Mouse (Mus musculus) embryo, embryonic 11 days (tissue): ENCODE results near the gene Slfn3.
"Not testable (repeated sequence)": the region's sequence is repeated elsewhere in the genome, so short reads cannot be mapped to it uniquely, and the experiment has no call there.

Source experiments
- DNase-seq: peaks from one replicate; pipeline ENCODE4 v3.0.0-alpha.2; 2015

Slfn3 gene

DNA sequence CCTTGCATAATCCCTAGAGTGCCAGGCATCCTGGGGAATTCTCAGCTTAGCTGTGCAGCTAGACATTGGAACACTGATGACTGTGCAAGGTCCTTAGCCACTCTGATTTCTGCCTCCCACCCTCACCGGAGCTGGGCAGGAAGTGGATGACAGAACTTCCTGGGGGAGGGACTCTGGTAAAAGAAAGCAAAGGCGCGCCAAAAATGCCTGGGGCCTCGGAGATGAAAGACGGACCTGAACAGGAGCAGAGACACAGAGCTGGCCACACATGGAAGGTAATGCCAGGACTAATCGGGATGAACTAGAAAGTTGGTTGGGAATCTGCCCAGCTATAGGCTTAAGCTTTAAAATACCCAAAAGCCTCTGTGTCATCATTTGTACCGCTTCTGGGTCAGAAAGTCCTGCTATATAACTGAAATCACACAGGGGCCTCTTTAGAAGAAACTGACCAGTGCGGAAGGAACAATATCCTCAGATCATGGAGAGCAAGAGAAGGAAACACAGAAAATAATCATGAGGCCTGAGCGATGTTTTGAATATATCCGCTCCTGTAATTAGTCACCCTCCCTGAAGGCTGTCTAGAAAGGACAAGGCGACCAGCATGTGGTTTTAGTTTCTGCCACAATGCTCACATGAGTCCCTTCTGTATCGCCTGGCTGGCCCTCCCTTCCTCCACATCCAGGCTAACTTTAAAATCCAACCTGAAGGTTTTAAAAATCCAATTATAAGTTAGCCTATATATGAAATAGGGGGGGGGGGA lies at the start of gene Slfn3:
Slfn3 (plus strand) TSS at position 197 of the 760 bp plus-strand sequence.
- peak; percentile 11 for DNase-seq

DNA sequence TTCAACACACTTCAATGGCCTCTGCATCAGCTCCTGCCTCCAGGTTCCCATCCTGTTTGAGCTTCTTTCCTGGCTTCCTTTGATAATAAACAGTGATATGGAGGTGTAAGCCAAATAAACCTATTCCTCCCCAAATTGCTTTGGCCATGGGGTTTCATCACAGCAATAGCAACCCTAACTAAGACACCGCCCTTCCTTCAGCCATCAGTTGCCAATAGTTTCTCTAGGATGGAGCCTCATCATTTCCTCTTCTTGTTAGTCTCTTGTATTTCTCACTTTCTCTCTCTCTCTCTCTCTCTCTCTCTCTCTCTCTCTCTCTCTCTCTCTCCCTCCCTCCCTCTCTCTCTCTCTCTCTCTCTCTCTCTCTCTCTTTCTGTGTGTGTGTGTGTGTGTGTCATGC lies 42.2 kb upstream of the Slfn3 start:
- not testable (repeated sequence) for DNase-seq

GRCm38 (mm10) chr11:83174948-83175539 lies 16.1 kb upstream of the Slfn3 start, which contains the start of gene Slfn4:
Gene Slfn4, plus strand, starts transcription at chr11:83175186.
- DNase-seq: no peak

GRCm38 (mm10) chr11:83192001-83192400 lies 871 bp downstream of the Slfn3 start:
- DNase-seq: peak; percentile 56

DNA sequence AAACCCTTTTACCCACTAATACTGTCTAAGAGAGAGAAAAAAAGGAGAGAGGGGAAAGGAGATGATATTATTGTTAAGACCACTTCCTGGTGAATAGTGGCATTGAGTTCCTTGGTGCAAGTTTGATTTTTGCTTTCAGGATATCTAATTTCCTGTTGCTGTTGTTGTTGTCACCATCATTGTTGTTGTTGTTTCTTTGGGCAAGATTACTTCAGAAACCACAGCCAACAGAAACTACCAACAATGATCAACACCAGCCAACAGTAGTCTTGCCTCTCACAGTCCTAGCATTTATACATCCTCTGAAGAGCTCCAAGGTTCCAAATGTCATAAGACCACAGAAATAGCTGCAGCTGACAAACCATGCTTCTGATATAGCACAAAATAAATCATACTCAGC lies 13.9 kb downstream of the Slfn3 start:
- no peak for DNase-seq

- no peak for DNase-seq
Measured at GRCm38 (mm10) chr11:83216119-83216518, 25.0 kb downstream of the Slfn3 start.

- no peak for DNase-seq
Measured at GRCm38 (mm10) chr11:83221328-83221877, 30.3 kb downstream of the Slfn3 start.

- DNase-seq: no peak
Measured at GRCm38 (mm10) chr11:83223367-83223766, 32.2 kb downstream of the Slfn3 start.

DNA sequence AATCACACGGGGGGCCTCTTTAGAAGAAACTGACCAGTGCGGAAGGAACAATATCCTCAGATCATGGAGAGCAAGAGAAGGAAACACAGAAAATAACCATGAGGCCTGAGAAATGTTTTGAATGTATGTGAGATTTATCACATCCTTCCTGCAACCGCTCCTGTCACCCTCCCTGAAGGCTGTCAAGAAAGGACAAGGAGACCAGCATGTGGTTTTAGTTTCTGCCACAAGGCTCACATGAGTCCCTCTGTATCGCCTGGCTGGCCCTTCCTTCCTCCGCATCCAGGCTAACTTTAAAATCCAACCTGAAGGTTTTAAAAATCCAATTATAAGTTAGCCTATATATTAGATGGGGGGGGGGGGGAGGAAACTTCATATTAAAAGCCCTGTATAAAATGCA lies 32.7 kb downstream of the Slfn3 start:
- DNase-seq: not testable (repeated sequence)

DNA sequence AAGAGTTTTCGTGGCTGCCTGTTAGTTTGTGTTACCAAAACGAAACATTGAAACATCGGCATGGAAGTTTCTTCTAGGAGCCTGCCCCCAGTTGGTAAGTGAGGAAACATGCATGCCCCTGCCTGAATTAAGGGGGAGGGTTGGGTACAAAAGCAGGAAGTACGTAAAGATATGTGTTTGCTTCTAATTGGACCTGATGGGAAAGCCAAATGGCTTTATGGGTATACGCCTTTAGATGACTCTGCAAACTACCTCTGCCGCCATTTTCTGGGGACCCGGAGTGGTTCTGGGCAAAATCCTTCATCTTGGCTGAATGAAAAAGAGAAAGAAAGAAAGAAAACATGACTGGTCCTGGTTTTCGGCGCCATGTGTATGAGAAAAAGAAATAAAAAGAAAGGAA lies 33.1 kb downstream of the Slfn3 start:
- DNase-seq: no peak

- no peak for DNase-seq
Measured at GRCm38 (mm10) chr11:83224750-83225149, 33.6 kb downstream of the Slfn3 start.

DNA sequence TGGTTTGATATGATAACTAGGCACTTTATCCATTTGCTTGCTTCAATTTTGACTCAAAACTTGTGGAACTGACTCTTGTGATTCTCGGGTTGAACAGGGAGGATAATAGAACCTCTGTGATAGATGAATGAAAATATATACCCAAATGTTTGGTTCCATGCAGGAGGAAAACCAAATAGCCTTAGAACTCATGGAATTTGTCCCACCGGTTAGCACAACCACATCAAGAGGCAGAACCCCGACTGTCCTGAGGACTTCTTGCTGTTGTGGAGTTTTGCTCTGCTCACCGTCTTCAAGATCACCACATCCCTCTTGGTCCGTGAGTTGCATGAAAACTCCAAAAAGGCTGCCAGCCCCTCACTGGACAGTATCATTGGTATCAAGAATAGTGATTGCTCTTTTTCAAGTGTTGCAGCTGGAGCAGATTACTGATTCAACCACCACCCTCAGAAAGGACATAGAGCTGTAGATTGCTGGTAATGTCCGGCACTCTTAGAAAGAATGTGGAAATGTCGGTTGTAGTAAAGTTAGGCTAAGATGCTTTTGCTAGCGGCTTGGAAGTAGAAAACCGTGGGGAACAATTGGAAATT lies 34.3 kb downstream of the Slfn3 start:
- no peak for DNase-seq

DNA sequence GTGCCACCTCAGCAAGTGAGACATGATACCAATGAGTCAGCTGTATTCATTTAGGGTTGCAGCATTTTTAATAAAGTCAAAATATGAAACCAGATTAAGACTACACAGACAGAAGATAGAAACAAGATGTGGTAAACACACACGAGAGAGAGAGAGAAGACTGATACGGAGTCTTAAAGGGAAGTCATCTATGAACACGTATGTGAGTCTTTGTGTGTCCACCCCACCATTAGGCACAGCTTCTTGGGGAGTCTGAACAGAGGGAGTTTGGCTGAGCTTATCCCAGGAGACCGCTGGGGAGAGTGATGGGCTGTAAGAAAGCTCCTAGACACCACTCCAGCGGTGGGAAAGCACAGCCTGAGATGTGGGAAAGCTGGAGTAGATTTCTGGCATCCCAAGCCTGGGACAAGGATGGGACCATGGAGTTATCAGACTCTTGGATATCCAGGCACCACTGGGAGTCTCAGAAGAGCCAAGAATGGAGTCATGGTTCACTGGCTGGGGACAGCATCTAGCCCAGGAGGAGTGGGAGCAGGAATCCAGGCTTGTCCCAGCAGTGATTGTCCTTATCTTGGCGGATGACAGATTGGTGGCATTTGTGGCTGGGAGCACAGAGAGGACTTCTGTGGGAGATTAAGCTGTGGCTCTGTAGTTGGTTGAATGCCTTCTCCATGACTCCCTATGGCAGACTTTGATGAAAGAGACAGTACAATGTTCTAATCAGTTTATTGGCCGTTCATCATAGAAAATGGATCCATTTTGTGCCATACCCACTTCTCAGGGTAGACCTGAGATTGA lies 37.0 kb downstream of the Slfn3 start:
- DNase-seq: no peak

DNA sequence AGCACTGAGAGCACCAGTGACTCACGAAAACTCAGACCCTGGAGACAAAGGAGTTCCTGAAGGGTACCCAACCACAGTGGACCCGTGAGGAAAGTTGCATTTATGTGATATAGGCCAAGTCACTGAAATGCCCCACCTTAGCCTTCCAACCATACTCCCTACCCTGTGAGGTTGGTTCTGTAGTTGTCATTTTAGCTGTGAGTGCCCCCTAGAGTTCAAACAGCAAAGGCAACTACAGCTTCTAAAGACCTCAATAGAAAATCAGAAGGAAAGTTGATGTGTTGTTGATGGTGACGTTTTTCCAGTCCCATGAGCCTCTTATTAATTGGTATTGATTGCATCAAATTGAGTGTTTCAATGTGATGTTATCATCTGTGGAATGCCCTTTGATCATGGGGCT lies 39.8 kb downstream of the Slfn3 start:
- DNase-seq: peak; percentile 7

DNA sequence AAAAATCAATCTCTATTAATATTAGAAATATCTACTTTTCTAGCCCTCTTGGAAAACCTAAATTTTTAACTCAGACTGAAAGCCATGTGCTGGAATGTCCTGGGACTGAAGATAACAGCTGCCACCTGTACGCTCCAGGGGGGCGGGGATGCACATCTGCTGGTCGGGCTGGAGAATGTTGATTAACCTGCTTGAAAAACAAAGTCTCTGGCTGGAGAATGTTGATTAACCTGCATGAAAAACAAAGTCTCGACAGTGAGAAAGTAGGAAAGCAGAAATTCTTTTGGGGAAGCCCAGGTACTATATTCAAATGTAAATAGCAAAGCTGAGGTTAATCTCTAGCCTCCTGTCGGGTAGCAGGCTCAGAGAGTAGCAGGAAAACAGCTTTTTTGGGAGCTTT lies 42.5 kb downstream of the Slfn3 start:
- DNase-seq: peak; percentile 9

DNA sequence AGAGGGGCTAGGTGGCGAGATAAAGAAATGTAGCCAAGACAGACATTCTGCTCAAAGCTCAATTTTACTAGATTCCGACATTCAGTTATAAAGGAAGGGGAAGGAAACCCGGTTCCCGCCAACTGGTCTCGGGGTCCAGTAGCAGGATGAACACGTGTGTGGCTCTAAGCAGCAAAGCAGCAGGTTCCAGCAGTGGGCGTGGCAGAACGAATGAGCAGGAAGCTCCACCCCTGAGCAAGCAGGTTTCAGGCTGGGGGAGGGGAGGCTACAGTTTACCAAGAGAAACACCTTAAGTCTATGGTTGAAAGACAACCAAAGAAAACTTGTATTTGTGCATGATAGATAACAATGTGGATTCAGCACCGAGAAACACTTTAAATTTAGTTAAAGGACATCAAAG lies 46.3 kb downstream of the Slfn3 start:
- not testable (repeated sequence) for DNase-seq

DNA sequence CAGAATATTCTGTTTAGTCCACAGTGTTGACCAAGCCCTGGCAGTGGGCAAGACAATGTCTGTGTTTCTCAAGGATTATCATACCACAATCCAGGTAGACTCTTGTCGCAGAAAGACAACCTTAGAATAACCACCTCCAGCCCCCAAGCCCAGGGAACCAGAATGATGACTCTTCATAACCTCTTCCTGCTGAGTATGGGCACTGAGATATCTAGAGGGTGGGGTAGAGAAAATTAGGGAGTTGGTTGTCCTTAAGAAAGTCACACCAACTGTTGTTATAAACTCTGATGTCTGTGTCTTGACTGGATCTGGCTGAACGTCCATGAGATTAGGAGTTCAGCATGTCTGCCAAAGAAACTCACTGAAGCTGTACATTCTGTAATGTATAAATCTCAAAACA lies 47.3 kb downstream of the Slfn3 start:
- no peak for DNase-seq

DNA sequence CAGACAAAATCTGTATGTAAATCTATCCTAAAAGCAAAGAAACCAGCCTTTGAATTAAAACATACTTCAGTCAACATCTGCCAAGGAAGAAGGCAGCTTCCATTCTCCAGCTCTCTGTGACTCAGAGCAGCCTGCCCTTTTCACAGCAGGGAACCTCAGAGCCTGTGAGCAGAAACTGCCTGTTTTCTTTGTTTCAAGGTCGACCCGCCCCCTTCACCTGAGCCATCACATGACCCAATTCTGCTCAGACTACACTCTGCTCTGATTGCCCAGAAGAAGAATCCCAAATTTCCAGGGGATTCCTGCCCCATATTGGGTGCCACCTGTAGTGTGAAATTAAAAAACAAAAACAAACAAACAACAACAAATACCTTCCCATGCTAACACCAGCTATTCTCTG lies 48.7 kb downstream of the Slfn3 start:
- peak; percentile 10 for DNase-seq

DNA sequence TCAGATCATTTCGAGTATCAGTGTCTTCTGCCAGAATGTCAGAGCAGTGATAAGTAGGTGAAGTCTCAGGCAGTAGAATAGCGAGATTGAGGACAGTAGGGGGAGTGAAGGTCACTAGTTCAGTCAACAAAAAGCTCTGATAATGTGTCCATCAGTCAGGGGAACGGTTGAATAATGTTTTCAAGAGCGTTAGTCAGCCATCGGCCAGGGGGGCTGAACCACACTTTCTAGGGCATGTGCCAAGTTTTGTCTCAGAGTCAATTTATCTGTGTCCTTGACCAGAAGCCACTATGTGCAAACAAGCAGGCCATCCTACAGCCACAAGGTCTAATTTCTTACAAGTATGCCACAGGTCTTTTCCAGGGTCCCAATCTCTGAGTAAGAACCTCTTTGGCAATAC lies 66.1 kb downstream of the Slfn3 start:
- not testable (repeated sequence) for DNase-seq

DNA sequence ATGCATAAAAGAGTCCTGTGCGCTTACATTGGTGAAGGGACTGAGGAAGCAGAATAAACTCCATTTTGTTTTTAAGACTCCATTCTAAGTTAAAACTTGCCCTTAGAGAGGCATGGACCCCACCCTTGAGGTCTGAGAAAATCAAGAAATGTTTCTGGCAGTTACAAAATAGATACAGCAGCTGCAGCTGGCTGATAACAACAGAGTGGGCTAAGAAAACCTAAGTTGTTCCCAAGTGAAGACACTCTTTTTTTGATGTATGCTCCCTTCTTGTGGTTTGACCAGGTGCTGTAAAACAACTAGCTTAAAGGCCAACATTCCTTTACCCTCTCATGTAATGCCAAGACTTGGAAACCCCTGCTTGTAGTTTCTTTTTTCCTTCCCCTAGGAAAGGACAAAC lies 71.5 kb downstream of the Slfn3 start:
- DNase-seq: no peak

DNA sequence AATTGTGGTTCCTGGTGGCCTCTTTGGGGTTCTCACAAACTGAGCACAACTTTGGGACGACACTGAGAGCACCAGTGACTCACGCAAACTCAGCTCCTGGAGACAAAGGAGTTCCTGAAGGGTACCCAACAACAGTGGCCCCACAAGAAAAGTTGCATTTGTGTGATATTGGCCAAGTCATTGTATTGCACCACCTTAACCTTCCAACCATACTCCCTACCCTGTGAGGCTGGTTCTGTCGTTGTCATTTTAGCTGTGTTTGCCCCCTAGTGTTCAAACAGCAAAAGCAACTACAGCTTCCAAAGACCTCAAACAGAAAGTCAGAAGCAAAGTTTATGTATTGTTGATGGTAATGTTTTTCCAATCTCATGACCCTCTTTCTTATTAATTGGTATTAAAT lies 72.0 kb downstream of the Slfn3 start:
- DNase-seq: peak; percentile 41
